Mouse (Mus musculus): ENCODE data around the gene Dnajc3. TPM values are rescaled to one million over a fixed set of nuclear protein-coding genes. Genes with fewer than 3 reads are reported as not detected.

Dnajc3 gene
- total RNA-seq, 2 experiments from 2014 or later, result 22.5 to 25.5 TPM

- DNase-seq, result no peak
- intact Hi-C loops (cut with DNase I), result no loop called here
Observed at GRCm38 (mm10) chr14:118929779-118930178, 8.0 kb upstream of the Dnajc3 start.

GRCm38 (mm10) chr14:118930777-118931176 is 7.0 kb upstream of the Dnajc3 start:
- no peak for DNase-seq
- intact Hi-C loops (cut with DNase I), result no loop called here

GRCm38 (mm10) chr14:118931181-118931580 is 6.6 kb upstream of the Dnajc3 start:
- no peak for DNase-seq
- intact Hi-C loops (cut with DNase I), result no loop called here

GRCm38 (mm10) chr14:118932956-118933355 is 4.8 kb upstream of the Dnajc3 start:
- no peak for DNase-seq
- intact Hi-C loops (cut with DNase I), result no loop called here

- DNase-seq, result no peak
- intact Hi-C loops (cut with DNase I), result no loop called here
Observed at GRCm38 (mm10) chr14:118934686-118935085, 3.1 kb upstream of the Dnajc3 start.

- intact Hi-C loops (cut with DNase I), result no loop called here
- DNase-seq, result no peak
Observed at GRCm38 (mm10) chr14:118936236-118936635, 1.5 kb upstream of the Dnajc3 start.

GRCm38 (mm10) chr14:118936952-118937351 is 824 bp upstream of the Dnajc3 start:
- intact Hi-C loops (cut with DNase I), result no loop called here
- DNase-seq, result no peak

- intact Hi-C loops (cut with DNase I), result no loop called here
- no peak for DNase-seq
Observed at GRCm38 (mm10) chr14:118938551-118938950, 775 bp downstream of the Dnajc3 start.

GRCm38 (mm10) chr14:118940796-118941495 is 3.2 kb downstream of the Dnajc3 start:
- intact Hi-C loops (cut with DNase I), result no loop called here
- DNase-seq, result no peak

- no peak for DNase-seq
- intact Hi-C loops (cut with DNase I), result no loop called here
Observed at GRCm38 (mm10) chr14:118942076-118942475, 4.3 kb downstream of the Dnajc3 start.

- intact Hi-C loops (cut with DNase I), result no loop called here
- DNase-seq, result no peak
Observed at GRCm38 (mm10) chr14:118944702-118945101, 6.9 kb downstream of the Dnajc3 start.

- DNase-seq, result no peak
- intact Hi-C loops (cut with DNase I), result no loop called here
Observed at GRCm38 (mm10) chr14:118948841-118949240, 11.1 kb downstream of the Dnajc3 start.

GRCm38 (mm10) chr14:118951912-118952583 is 14.3 kb downstream of the Dnajc3 start:
- intact Hi-C loops (cut with DNase I), result no loop called here
- no peak for DNase-seq

GRCm38 (mm10) chr14:118958010-118958409 is 20.2 kb downstream of the Dnajc3 start:
- no peak for DNase-seq
- intact Hi-C loops (cut with DNase I), result no loop called here

- intact Hi-C loops (cut with DNase I), result no loop called here
- DNase-seq, result no peak
Observed at GRCm38 (mm10) chr14:118965356-118966000, 27.7 kb downstream of the Dnajc3 start.

GRCm38 (mm10) chr14:118967646-118968045 is 29.9 kb downstream of the Dnajc3 start:
- intact Hi-C loops (cut with DNase I), result no loop called here
- DNase-seq, result no peak

GRCm38 (mm10) chr14:118972268-118972667 is 34.5 kb downstream of the Dnajc3 start:
- no peak for DNase-seq
- intact Hi-C loops (cut with DNase I), result no loop called here

- no peak for DNase-seq
- intact Hi-C loops (cut with DNase I), result no loop called here
Observed at GRCm38 (mm10) chr14:118977136-118977816, 39.5 kb downstream of the Dnajc3 start.

GRCm38 (mm10) chr14:118979571-118980325 is 42.0 kb downstream of the Dnajc3 start:
- DNase-seq, result no peak
- intact Hi-C loops (cut with DNase I), result no loop called here

GRCm38 (mm10) chr14:118980358-118980757 is 42.6 kb downstream of the Dnajc3 start:
- no peak for DNase-seq
- intact Hi-C loops (cut with DNase I), result no loop called here

- no peak for DNase-seq
- intact Hi-C loops (cut with DNase I), result no loop called here
Observed at GRCm38 (mm10) chr14:118980890-118981289, 43.1 kb downstream of the Dnajc3 start.

All from left cerebral cortex, postnatal 4 days (tissue).